Mouse (Mus musculus): Measurements from ENCODE around the gene Ppil1. TPM values are rescaled to one million over a fixed set of nuclear protein-coding genes. Genes with fewer than 3 reads are reported as not detected.

Ppil1 gene
- polyA plus RNA-seq, 1 experiment from 2014 or later = 112 TPM

Other genes starting within 250 kb of the Ppil1 start
- gene Srsf3, start 231.6 kb downstream of the Ppil1 start, polyA plus RNA-seq (2014; fragmentation: Nextera tagmentation; extraction: Ambion mirVana) = 486 and 559 TPM in 2 replicates
- 80.8 and 109 TPM in 2 replicates for gene Cdkn1a, start 173.2 kb downstream of the Ppil1 start, polyA plus RNA-seq (2014; fragmentation: Nextera tagmentation; extraction: Ambion mirVana)
- 0.20 TPM in 1 of 2 replicates, not detected in the other for gene Rab44, start 150.0 kb downstream of the Ppil1 start, polyA plus RNA-seq (2014; fragmentation: Nextera tagmentation; extraction: Ambion mirVana)
- 27.6 and 32.6 TPM in 2 replicates for gene Cpne5, start 26.0 kb downstream of the Ppil1 start, polyA plus RNA-seq (2014; fragmentation: Nextera tagmentation; extraction: Ambion mirVana)
- 117 and 122 TPM in 2 replicates for gene BC004004, start 4.6 kb upstream of the Ppil1 start, polyA plus RNA-seq (2014; fragmentation: Nextera tagmentation; extraction: Ambion mirVana)
- 1.3 and 2.8 TPM in 2 replicates for gene Pi16, start 53.5 kb upstream of the Ppil1 start, polyA plus RNA-seq (2014; fragmentation: Nextera tagmentation; extraction: Ambion mirVana)
- 533 and 550 TPM in 2 replicates for gene Mtch1, start 83.7 kb upstream of the Ppil1 start, polyA plus RNA-seq (2014; fragmentation: Nextera tagmentation; extraction: Ambion mirVana)
- 4.4 and 4.9 TPM in 2 replicates for gene Fgd2, start 96.7 kb upstream of the Ppil1 start, polyA plus RNA-seq (2014; fragmentation: Nextera tagmentation; extraction: Ambion mirVana)
- 10.1 and 10.3 TPM in 2 replicates for gene Pim1, start 226.6 kb upstream of the Ppil1 start, polyA plus RNA-seq (2014; fragmentation: Nextera tagmentation; extraction: Ambion mirVana)